Mouse (Mus musculus) monocyte, adult 5-6 weeks (primary cell): ENCODE measurements around the gene Cuedc1. TPM values are rescaled to one million over a fixed set of nuclear protein-coding genes. Genes with fewer than 3 reads are reported as not detected.

Experiments
- ATAC-seq: fragments of 153-309, 156-312 bp; replicated peaks from 2 replicates; pipeline ENCODE4 v1.8.0; 2017; ENCODE audit warnings: mild to moderate bottlenecking; ENCODE audit not compliant: low TSS enrichment, insufficient number of reproducible peaks, severe bottlenecking, poor library complexity, low FRiP score
- total RNA-seq: library from RNA; stranded (forward); fragments of 200-1000, 200-491, 200-594 nt; gene quantifications from 3 replicates; pipeline ENCODE4 v1.2.3, GENCODE M21; 2017

The Cuedc1 gene
- total RNA-seq, 1 experiment from 2014 or later, result 11.9 TPM

GRCm38 (mm10) chr11:88211824-88212582, 114.1 kb downstream of the Cuedc1 start:
- no peak for ATAC-seq

GRCm38 (mm10) chr11:88213757-88214156, 115.9 kb downstream of the Cuedc1 start:
- ATAC-seq, result no peak

GRCm38 (mm10) chr11:88214881-88215831, 117.3 kb downstream of the Cuedc1 start:
- no peak for ATAC-seq

GRCm38 (mm10) chr11:88216231-88216685, 118.4 kb downstream of the Cuedc1 start:
- no peak for ATAC-seq

- no peak for ATAC-seq
Measured at GRCm38 (mm10) chr11:88218155-88218554, 120.3 kb downstream of the Cuedc1 start.

GRCm38 (mm10) chr11:88218586-88218985, 120.7 kb downstream of the Cuedc1 start:
- ATAC-seq, result no peak

GRCm38 (mm10) chr11:88221929-88222475, 124.1 kb downstream of the Cuedc1 start:
- no peak for ATAC-seq

GRCm38 (mm10) chr11:88227001-88227957, 129.4 kb downstream of the Cuedc1 start:
- ATAC-seq, result no peak

GRCm38 (mm10) chr11:88231213-88231790, 133.4 kb downstream of the Cuedc1 start:
- no peak for ATAC-seq

- no peak for ATAC-seq
Measured at GRCm38 (mm10) chr11:88233528-88234427, 135.9 kb downstream of the Cuedc1 start.

GRCm38 (mm10) chr11:88234789-88235188, 136.9 kb downstream of the Cuedc1 start:
- no peak for ATAC-seq

GRCm38 (mm10) chr11:88235221-88236203, 137.7 kb downstream of the Cuedc1 start:
- ATAC-seq, result no peak

GRCm38 (mm10) chr11:88240275-88240674, 142.4 kb downstream of the Cuedc1 start:
- no peak for ATAC-seq

- ATAC-seq, result no peak
Measured at GRCm38 (mm10) chr11:88240736-88241353, 143.0 kb downstream of the Cuedc1 start.

GRCm38 (mm10) chr11:88241468-88242301, 143.8 kb downstream of the Cuedc1 start:
- no peak for ATAC-seq
